Mouse (Mus musculus) thymus, postnatal 14 days (tissue): ENCODE measurements around the gene Patz1.

ENCODE experiments used
- DNase-seq: peaks from one replicate; pipeline ENCODE4 v3.0.0; 2021

Gene Patz1

GRCm38 (mm10) chr11:3292711-3293249 is 4.1 kb downstream of the Patz1 start:
- peak; percentile 50 for DNase-seq

GRCm38 (mm10) chr11:3293361-3293760 is 4.7 kb downstream of the Patz1 start:
- peak; percentile 27 for DNase-seq

- no peak for DNase-seq
These were observed 6.0 kb downstream of the Patz1 start for GRCm38 (mm10) chr11:3294641-3295040.

GRCm38 (mm10) chr11:3296056-3296455 is 7.4 kb downstream of the Patz1 start:
- peak; percentile 30 for DNase-seq

- DNase-seq = peak; percentile 59
These were observed 9.5 kb downstream of the Patz1 start for GRCm38 (mm10) chr11:3297871-3298812.

- DNase-seq = peak; percentile 50
These were observed 10.1 kb downstream of the Patz1 start for GRCm38 (mm10) chr11:3298813-3299185.

- no peak for DNase-seq
These were observed 12.4 kb downstream of the Patz1 start for GRCm38 (mm10) chr11:3301075-3301474.

GRCm38 (mm10) chr11:3302385-3302784 is 13.7 kb downstream of the Patz1 start:
- DNase-seq = no peak

GRCm38 (mm10) chr11:3302792-3303191 is 14.1 kb downstream of the Patz1 start:
- DNase-seq = no peak

- DNase-seq = no peak
These were observed 17.1 kb downstream of the Patz1 start for GRCm38 (mm10) chr11:3305821-3306220.

GRCm38 (mm10) chr11:3307875-3308274 is 19.2 kb downstream of the Patz1 start:
- no peak for DNase-seq

- DNase-seq = peak; percentile 66
These were observed 21.2 kb downstream of the Patz1 start for GRCm38 (mm10) chr11:3309884-3310283.

GRCm38 (mm10) chr11:3310789-3311585 is 22.3 kb downstream of the Patz1 start:
- peak; percentile 52 for DNase-seq

GRCm38 (mm10) chr11:3311586-3312347 is 23.1 kb downstream of the Patz1 start:
- peak; percentile 38 for DNase-seq

- peak; percentile 73 for DNase-seq
These were observed 24.6 kb downstream of the Patz1 start for GRCm38 (mm10) chr11:3313294-3313693.

- peak; percentile 76 for DNase-seq
These were observed 25.5 kb downstream of the Patz1 start for GRCm38 (mm10) chr11:3314148-3314547.

- no peak for DNase-seq
These were observed 29.6 kb downstream of the Patz1 start for GRCm38 (mm10) chr11:3318286-3318685.

- peak; percentile 65 for DNase-seq
These were observed 39.6 kb downstream of the Patz1 start for GRCm38 (mm10) chr11:3328271-3328670.

- no peak for DNase-seq
These were observed 40.4 kb downstream of the Patz1 start for GRCm38 (mm10) chr11:3328806-3329775.

- no peak for DNase-seq
These were observed 41.3 kb downstream of the Patz1 start, which contains the start of gene Pik3ip1 for GRCm38 (mm10) chr11:3329891-3330451. TSS of gene Pik3ip1 (plus strand) at chr11:3330401.

- peak; percentile 94 for DNase-seq
These were observed 41.9 kb downstream of the Patz1 start for GRCm38 (mm10) chr11:3330566-3330965.
